Mouse (Mus musculus): ENCODE data around the gene Kpna4. TPM values are rescaled to one million over a fixed set of nuclear protein-coding genes. Genes with fewer than 3 reads are reported as not detected.
"Not testable (repeated sequence)": the region's sequence is repeated elsewhere in the genome, so short reads cannot be mapped to it uniquely, and the experiment has no call there.

Kpna4 gene
- polyA plus RNA-seq, 1 experiment = 4.6 TPM

GRCm38 (mm10) chr3:69044645-69045399 lies 82.1 kb downstream of the Kpna4 start, which contains the start of gene Trim59:
TSS of gene Trim59 (minus strand) at chr3:69044755.
- H3K4me3 ChIP-seq (ENCODE audit: low read depth, low read length) = peak within 1 kb of the TSS; percentile 89
- under 1% methylated on average over 78 of the region's 80 CpGs for WGBS
- peaks cover 2% of the 10 kb centered on the region; the same call in 1 of the 2 replicates for H3K36me3 ChIP-seq (ENCODE audit: control insufficient read depth, insufficient read depth, low read length)

GRCm38 (mm10) chr3:69044167-69044591 lies 82.7 kb downstream of the Kpna4 start:
- WGBS = under 1% methylated on average over 42 of the region's 42 CpGs
- Histone ChIP-seq H3K27me3 (ENCODE audit: control insufficient read depth, insufficient read depth, low read length) (no peaks in the 10 kb centered on the region), H3K27ac (ENCODE audit: insufficient read depth, low read depth, low read length) (peak overlapping the region; percentile 63), H3K4me1 (ENCODE audit: control insufficient read depth, insufficient read depth, insufficient read length, low read length) (no peaks in the 10 kb centered on the region), H3K4me3 (ENCODE audit: low read depth, low read length) (peak overlapping the region; percentile 89), H3K36me3 (ENCODE audit: control insufficient read depth, insufficient read depth, low read length) (peaks cover 2% of the 10 kb centered on the region; the same call in 1 of the 2 replicates)
- TF ChIP-seq CTCF (IDR thresholded peaks at IDR 0.05; ENCODE audit: extremely low read depth, insufficient read length, insufficient replicate concordance, low read depth, low read length) = no peak

More at GRCm38 (mm10) chr3:69044645-69045399, 82.1 kb downstream of the Kpna4 start, which contains the start of gene Trim59:
- H3K27me3 ChIP-seq (ENCODE audit: control insufficient read depth, insufficient read depth, low read length) = no peaks in the 10 kb centered on the region
- peak within 1 kb of the TSS; percentile 63 for H3K27ac ChIP-seq (ENCODE audit: insufficient read depth, low read depth, low read length)
- TF ChIP-seq POLR2A (IDR thresholded peaks at IDR 0.05; ENCODE audit: low read depth, low read length) = peak; percentile 52
- no peak for TF ChIP-seq CTCF (IDR thresholded peaks at IDR 0.05; ENCODE audit: extremely low read depth, insufficient read length, insufficient replicate concordance, low read depth, low read length)
- H3K4me1 ChIP-seq (ENCODE audit: control insufficient read depth, insufficient read depth, insufficient read length, low read length) = no peaks in the 10 kb centered on the region

GRCm38 (mm10) chr3:69041298-69041697 lies 85.6 kb downstream of the Kpna4 start:
- H3K27ac ChIP-seq (ENCODE audit: insufficient read depth, low read depth, low read length) = no peak overlapping the region
- 41% methylated on average over 5 of the region's 5 CpGs for WGBS

GRCm38 (mm10) chr3:69040105-69040504 lies 86.8 kb downstream of the Kpna4 start:
- Histone ChIP-seq H3K36me3 (ENCODE audit: control insufficient read depth, insufficient read depth, low read length) (peaks cover 10% of the 10 kb centered on the region), H3K4me3 (ENCODE audit: low read depth, low read length) (no peak overlapping the region), H3K27me3 (ENCODE audit: control insufficient read depth, insufficient read depth, low read length) (no peaks in the 10 kb centered on the region), H3K27ac (ENCODE audit: insufficient read depth, low read depth, low read length) (no peak overlapping the region; the same call in 1 of the 2 replicates), H3K4me1 (ENCODE audit: control insufficient read depth, insufficient read depth, insufficient read length, low read length) (no peaks in the 10 kb centered on the region)
- TF ChIP-seq POLR2A (IDR thresholded peaks at IDR 0.05; ENCODE audit: low read depth, low read length) (no peak), CTCF (IDR thresholded peaks at IDR 0.05; ENCODE audit: extremely low read depth, insufficient read length, insufficient replicate concordance, low read depth, low read length) (no peak)
- WGBS = 94% methylated on average over 2 of the region's 2 CpGs

More at GRCm38 (mm10) chr3:69041298-69041697, 85.6 kb downstream of the Kpna4 start:
- Histone ChIP-seq H3K27me3 (ENCODE audit: control insufficient read depth, insufficient read depth, low read length) (no peaks in the 10 kb centered on the region), H3K4me1 (ENCODE audit: control insufficient read depth, insufficient read depth, insufficient read length, low read length) (no peaks in the 10 kb centered on the region), H3K4me3 (ENCODE audit: low read depth, low read length) (no peak overlapping the region), H3K36me3 (ENCODE audit: control insufficient read depth, insufficient read depth, low read length) (peaks cover 7% of the 10 kb centered on the region)
- no peak for TF ChIP-seq CTCF (IDR thresholded peaks at IDR 0.05; ENCODE audit: extremely low read depth, insufficient read length, insufficient replicate concordance, low read depth, low read length)
- TF ChIP-seq POLR2A (IDR thresholded peaks at IDR 0.05; ENCODE audit: low read depth, low read length) = no peak

- no peaks in the 10 kb centered on the region for H3K4me1 ChIP-seq (ENCODE audit: control insufficient read depth, insufficient read depth, insufficient read length, low read length)
- TF ChIP-seq POLR2A (IDR thresholded peaks at IDR 0.05; ENCODE audit: low read depth, low read length) (no peak), CTCF (IDR thresholded peaks at IDR 0.05; ENCODE audit: extremely low read depth, insufficient read length, insufficient replicate concordance, low read depth, low read length) (peak; percentile 51; the same call in 1 of the 2 replicates)
- H3K27ac ChIP-seq (ENCODE audit: insufficient read depth, low read depth, low read length) = no peak overlapping the region
- peaks cover 36% of the 10 kb centered on the region for H3K36me3 ChIP-seq (ENCODE audit: control insufficient read depth, insufficient read depth, low read length)
- H3K27me3 ChIP-seq (ENCODE audit: control insufficient read depth, insufficient read depth, low read length) = no peaks in the 10 kb centered on the region
- 33% methylated on average over 1 of the region's 1 CpGs for WGBS
- H3K4me3 ChIP-seq (ENCODE audit: low read depth, low read length) = no peak overlapping the region
These were observed 100.7 kb downstream of the Kpna4 start for GRCm38 (mm10) chr3:69026133-69026783.

GRCm38 (mm10) chr3:69020764-69021163 lies 106.1 kb downstream of the Kpna4 start:
- no peak for TF ChIP-seq CTCF (IDR thresholded peaks at IDR 0.05; ENCODE audit: extremely low read depth, insufficient read length, insufficient replicate concordance, low read depth, low read length)
- no peak for TF ChIP-seq POLR2A (IDR thresholded peaks at IDR 0.05; ENCODE audit: low read depth, low read length)
- Histone ChIP-seq H3K36me3 (ENCODE audit: control insufficient read depth, insufficient read depth, low read length) (peaks cover 36% of the 10 kb centered on the region), H3K27ac (ENCODE audit: insufficient read depth, low read depth, low read length) (no peak overlapping the region), H3K4me3 (ENCODE audit: low read depth, low read length) (no peak overlapping the region), H3K4me1 (ENCODE audit: control insufficient read depth, insufficient read depth, insufficient read length, low read length) (no peaks in the 10 kb centered on the region), H3K27me3 (ENCODE audit: control insufficient read depth, insufficient read depth, low read length) (no peaks in the 10 kb centered on the region)

- peaks cover 36% of the 10 kb centered on the region for H3K36me3 ChIP-seq (ENCODE audit: control insufficient read depth, insufficient read depth, low read length)
- no peak for TF ChIP-seq CTCF (IDR thresholded peaks at IDR 0.05; ENCODE audit: extremely low read depth, insufficient read length, insufficient replicate concordance, low read depth, low read length)
- no peak for TF ChIP-seq POLR2A (IDR thresholded peaks at IDR 0.05; ENCODE audit: low read depth, low read length)
- H3K27ac ChIP-seq (ENCODE audit: insufficient read depth, low read depth, low read length) = no peak overlapping the region
- WGBS = 87% methylated on average over 2 of the region's 2 CpGs
- no peaks in the 10 kb centered on the region for H3K4me1 ChIP-seq (ENCODE audit: control insufficient read depth, insufficient read depth, insufficient read length, low read length)
- H3K27me3 ChIP-seq (ENCODE audit: control insufficient read depth, insufficient read depth, low read length) = no peaks in the 10 kb centered on the region
- H3K4me3 ChIP-seq (ENCODE audit: low read depth, low read length) = no peak overlapping the region
These were observed 106.6 kb downstream of the Kpna4 start for GRCm38 (mm10) chr3:69020285-69020684.

- H3K36me3 ChIP-seq (ENCODE audit: control insufficient read depth, insufficient read depth, low read length) = peaks cover 32% of the 10 kb centered on the region
- not testable (repeated sequence) for H3K27ac ChIP-seq (ENCODE audit: insufficient read depth, low read depth, low read length); H3K4me3 ChIP-seq (ENCODE audit: low read depth, low read length); H3K27me3 ChIP-seq (ENCODE audit: control insufficient read depth, insufficient read depth, low read length); H3K4me1 ChIP-seq (ENCODE audit: control insufficient read depth, insufficient read depth, insufficient read length, low read length)
- 97% methylated on average over 2 of the region's 2 CpGs for WGBS
These were observed 108.3 kb downstream of the Kpna4 start for GRCm38 (mm10) chr3:69018635-69019034.
